Mouse (Mus musculus): ENCODE measurements at regions not wholly inside any gene's neighbourhood (a gene's known extent, or its start where the extent isn't known, plus 50 kb on each side); places are given as distances from the start of the nearest gene placed in this dataset.

- DNase-seq (ENCODE audit: low read depth, low spot score): no peak
Observed at GRCm38 (mm10) chr8:26441268-26442030, 322.1 kb downstream of the Gm45692 start.

DNA sequence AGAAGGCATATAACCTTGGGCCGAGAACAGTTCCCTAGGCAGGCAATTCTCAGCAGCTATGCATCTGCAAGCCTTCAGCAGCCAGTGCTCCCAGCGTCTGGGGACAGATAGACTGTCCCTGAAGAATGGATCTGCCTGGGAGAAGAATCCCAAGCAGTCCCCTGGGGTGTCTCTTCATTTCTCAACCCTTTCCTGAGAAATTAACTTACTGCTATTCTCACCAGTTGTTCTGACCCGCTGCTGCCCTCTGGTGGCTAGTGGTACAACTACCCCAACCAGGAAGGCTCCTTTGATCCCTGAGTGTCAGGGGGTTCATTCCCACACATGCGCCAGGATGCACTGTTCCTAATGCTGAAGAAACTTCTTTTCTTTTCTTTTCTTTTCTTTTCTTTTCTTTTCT is 323.7 kb downstream of the Gm45692 start:
- DNase-seq (ENCODE audit: low read depth, low spot score): no peak

DNA sequence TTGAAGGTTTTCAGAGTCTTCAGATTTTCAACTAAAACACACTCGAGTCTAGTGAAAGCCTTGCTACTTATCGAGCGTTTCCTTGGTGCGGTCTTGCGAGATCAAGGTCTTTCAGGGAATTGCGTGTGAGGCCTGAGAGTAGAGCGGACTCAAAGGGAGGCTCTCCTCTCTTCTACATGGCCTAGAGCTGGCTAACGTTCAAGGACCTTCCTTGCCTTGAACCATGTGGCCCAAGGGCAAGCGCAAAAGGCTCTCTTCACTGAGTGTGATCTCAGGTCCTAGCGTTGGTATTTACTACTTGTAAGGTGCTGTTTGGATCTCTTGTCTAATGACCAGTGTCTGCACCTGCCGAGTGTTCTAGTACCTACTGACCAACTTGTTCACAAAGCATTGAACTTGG is 324.4 kb downstream of the Gm45692 start:
- no peak for DNase-seq (ENCODE audit: low read depth, low spot score)

GRCm38 (mm10) chr8:26445991-26446390 is 326.7 kb downstream of the Gm45692 start:
- DNase-seq (ENCODE audit: low read depth, low spot score): no peak

DNA sequence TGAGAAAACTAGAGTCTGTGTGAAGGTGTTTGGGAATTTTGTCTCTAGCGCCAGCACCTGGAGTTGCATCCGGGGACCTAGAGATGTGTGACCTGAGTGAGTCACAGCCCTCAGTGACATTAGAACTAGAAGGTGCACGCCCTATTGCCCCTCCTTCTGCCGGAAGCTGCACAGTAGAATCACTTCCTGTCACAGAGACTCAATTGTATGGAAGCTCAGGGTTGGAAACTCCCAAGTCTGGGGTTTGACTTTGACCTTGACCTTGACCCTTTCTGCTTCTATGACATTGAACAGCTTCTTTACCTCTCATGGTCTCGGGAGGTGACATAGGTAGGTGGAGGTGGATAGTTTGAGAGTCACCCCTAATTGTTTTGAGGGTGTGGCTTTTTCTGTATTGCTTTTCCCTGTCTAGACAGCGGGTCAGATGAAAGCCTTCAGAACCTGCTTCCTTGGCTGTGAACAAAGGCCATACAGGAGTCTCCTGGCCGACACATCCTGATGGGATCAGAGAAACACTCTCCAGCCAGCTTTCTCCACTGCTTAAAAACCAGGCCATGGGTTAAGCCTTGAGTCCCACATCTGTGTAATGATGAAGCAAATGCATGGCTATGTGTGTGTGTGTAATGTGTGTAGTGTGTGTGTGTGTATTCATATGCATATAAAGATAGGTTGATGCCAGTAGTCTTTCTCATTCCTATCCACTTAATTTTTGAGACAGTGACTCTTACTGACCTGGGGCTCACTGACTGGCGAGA is 328.7 kb downstream of the Gm45692 start:
- no peak for DNase-seq (ENCODE audit: low read depth, low spot score)

DNA sequence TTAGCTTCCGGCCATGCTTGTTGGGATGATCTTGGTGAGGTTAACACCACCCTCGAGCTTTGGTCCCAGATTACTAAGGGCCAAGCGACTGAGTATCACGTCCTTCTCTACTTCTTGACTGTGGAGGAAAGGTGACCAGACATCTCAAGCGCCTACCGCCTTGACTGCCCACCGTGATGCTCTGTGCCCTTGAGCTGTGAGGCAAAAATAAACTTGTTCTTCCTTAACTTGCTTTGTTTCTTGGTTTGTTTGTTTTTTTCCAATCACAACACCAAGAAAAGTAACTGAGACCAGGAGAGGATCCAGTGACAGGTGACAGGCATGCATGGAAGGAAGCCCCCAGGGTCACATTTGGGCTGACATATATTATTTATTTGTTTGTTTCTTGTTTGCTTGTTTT is 330.0 kb downstream of the Gm45692 start:
- DNase-seq (ENCODE audit: low read depth, low spot score): no peak

GRCm38 (mm10) chr8:26450543-26450942 is 331.2 kb downstream of the Gm45692 start:
- no peak for DNase-seq (ENCODE audit: low read depth, low spot score)

- DNase-seq (ENCODE audit: low read depth, low spot score): no peak
Observed at GRCm38 (mm10) chr8:26452976-26453573, 333.7 kb downstream of the Gm45692 start.

- no peak for DNase-seq (ENCODE audit: low read depth, low spot score)
Observed at GRCm38 (mm10) chr8:26465346-26465745, 346.0 kb downstream of the Gm45692 start.

DNA sequence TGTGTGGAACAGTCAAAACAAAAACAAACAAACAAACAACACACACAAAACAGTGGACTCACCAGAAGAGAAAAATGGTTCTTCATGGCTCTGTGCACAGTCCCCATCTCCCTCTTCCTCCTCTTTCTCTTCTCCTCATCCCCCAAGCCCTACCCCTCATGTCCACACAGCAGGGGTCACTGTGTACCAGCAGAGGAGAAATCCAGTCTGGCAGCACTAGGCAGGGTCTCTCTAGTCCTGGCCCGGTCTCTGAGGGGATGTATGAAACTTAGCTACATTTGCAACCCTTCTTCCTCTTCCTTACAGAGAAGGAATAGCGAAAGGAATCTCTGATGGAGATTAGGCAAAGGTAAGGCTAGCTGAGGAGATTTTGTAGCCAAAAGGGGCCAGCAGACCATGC is 349.1 kb downstream of the Gm45692 start:
- no peak for DNase-seq (ENCODE audit: low read depth, low spot score)

GRCm38 (mm10) chr8:26469705-26470104 is 350.4 kb downstream of the Gm45692 start:
- DNase-seq (ENCODE audit: low read depth, low spot score): no peak

GRCm38 (mm10) chr8:26471811-26472550 is 352.6 kb downstream of the Gm45692 start:
- DNase-seq (ENCODE audit: low read depth, low spot score): no peak

DNA sequence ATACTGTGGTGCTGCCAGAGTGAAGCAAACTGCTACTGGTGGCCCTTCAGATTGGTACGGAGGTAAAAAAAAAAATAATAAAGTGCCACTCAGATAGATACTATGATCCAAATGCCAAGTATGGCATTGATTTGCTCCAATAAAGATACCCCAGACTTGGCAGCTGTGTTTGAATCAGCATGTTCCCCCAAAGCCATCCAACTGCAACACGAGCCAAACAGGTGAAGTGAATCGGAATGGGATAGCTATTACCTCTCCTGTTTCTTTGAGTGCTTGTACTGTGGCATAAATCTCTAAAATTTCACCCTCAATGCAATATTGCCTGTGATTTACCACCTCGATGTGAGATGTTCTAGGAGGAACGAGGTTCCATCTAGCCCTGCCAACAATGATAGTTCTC is 365.4 kb downstream of the Gm45692 start:
- no peak for DNase-seq (ENCODE audit: low read depth, low spot score)

DNA sequence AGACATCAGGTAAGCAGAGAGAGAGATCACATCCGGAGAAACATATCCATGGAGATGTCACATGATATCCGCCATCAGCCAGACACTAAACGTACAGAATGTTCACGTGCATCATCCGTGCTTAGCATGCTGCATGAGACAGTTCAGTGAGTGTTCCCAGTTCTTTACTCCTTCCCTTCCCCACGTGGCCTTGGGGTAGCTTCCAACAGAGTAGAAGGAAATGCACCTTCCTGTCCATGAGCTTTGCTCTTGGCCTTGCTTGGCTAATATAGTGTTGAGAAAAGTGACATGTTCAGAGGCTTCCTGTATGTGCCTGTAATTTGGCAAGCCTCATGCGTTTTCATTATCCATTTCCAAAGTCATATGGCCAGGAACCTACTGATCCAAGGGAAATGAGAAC is 368.5 kb downstream of the Gm45692 start:
- DNase-seq (ENCODE audit: low read depth, low spot score): no peak

DNA sequence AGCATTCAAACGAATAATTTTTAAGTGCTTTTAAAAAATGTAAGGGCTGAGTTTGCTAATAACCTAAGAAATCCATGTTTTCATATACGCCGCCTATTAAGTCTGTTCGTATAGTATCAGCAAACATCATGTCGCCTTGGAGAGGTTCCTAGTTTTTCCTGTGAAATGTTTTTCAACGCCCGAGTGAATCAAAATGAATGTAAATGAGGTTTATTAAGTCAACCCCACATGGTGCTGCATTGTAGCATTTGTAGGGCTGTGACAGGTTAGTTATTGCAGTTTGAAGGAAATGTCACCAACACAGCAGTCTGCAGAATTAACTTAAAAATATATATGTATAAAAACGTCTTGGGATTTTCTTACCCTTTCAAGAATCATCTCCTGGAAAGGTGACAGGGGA is 369.3 kb downstream of the Gm45692 start:
- DNase-seq (ENCODE audit: low read depth, low spot score): no peak

DNA sequence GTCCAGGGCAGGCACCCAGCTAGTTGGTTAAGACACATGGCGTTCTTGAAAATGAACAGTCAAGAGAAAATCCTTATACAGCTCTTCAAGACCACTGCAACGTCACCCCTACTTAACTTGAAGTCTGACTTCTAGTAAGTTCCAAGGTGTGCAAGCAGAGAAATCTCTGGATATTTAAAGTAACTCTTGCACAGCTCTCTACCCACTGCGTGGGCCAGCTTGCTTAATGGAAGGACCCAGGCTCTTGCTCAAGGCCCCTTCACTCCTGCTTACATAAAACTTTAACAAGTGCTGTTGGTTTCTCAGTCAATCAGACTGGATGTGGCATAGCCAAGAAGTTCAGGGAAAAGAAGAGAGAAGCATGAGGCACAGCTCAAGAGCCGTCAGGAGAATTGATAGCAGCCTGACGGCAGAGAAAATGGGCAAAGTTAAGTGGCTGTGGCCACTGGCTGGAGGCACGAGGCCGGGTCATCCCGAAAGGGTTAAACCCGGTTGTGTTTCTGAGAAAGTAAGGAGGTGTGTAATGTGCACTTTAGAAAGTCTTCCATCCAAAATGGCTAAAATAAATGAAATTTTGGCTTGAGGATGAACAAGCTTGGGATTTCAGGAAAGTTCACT is 382.0 kb downstream of the Gm45692 start:
- no peak for DNase-seq (ENCODE audit: low read depth, low spot score)

- DNase-seq (ENCODE audit: low read depth, low spot score): no peak
Observed at GRCm38 (mm10) chr8:26501814-26502572, 382.7 kb downstream of the Gm45692 start.

DNA sequence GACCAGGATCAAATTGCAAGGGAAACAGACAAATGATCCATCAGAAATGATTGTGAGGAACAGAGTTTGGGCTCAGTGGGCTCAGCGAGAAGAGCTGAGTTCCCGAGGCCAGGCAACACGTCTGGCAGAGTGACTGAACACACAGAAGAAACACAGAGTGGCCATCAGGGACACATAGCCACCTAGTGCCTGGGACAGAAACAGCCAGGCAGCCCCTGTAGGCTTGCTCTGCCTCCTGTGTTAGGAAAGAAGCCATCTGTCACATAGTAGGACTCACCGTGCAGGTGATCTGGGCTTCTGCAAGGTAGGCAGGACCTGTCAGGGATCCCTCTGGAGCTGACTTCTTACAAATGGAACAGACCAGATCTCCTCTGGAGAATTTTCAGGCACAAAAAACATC is 383.4 kb downstream of the Gm45692 start:
- DNase-seq (ENCODE audit: low read depth, low spot score): no peak

GRCm38 (mm10) chr8:26503918-26504317 is 384.6 kb downstream of the Gm45692 start:
- no peak for DNase-seq (ENCODE audit: low read depth, low spot score)

DNA sequence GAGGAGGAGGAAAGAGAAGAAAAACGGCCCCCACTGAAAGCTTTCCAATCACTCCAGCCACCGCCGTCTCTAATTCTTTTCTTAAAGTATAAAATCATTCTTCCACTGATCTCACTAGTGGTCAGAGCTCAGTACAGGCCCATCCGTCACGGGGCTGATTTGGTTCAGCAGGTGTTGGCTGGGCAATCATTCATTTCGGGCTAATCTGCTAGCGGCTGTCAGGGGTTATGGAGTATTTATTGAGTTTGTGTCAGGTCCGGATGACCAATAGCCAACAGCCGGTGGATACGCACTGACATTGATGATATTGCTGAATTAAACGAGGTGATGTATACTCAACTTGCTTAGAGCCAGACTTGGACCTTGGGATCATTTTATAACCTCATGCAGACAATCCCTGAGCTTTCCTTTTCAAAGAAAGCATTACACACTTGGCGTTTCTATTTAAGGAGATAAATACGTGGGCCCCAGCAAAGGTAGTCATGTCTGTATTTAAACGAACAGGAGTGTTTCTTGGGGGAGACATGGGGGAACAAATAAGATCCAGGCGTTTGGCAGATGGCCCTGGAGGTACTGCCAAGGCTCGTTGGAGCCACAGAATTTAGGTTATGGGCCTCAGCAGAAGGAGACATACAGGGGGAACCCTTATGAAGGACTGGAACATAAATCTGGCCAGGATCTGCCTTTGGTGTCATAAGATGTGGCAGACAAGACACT is 385.1 kb downstream of the Gm45692 start:
- no peak for DNase-seq (ENCODE audit: low read depth, low spot score)

Data from telencephalon, adult 2 months (tissue).